Mouse (Mus musculus) bone marrow, adult 2 months (tissue): Measurements from ENCODE around the gene Myo3b. TPM values are rescaled to one million over a fixed set of nuclear protein-coding genes. Genes with fewer than 3 reads are reported as not detected.

Experiments used
- H3K27ac ChIP-seq: fragments of 200-500 bp; 2 replicates; pipeline ENCODE4 v1.5.1; 2012; ENCODE audit warnings: low read depth, mild to moderate bottlenecking, control low read depth, inconsistent platforms, low read length; ENCODE audit not compliant: control insufficient read depth, poor library complexity, insufficient read depth
- H3K4me1 ChIP-seq: fragments of 200-500 bp; 2 replicates; pipeline ENCODE4 v1.6.1; 2011; ENCODE audit warnings: low read length; ENCODE audit not compliant: control insufficient read depth, insufficient read depth
- H3K4me3 ChIP-seq: fragments of 200-500 bp; replicated peaks from 2 replicates; pipeline ENCODE3; 2011; ENCODE audit warnings: mild to moderate bottlenecking, low read depth, low read length, control low read depth; ENCODE audit not compliant: control insufficient read depth
- CTCF ChIP-seq: fragments of 200-500 bp; IDR thresholded peaks from 2 replicates; pipeline ENCODE4 v1.5.1; 2011; ENCODE audit warnings: low read length, control low read depth; ENCODE audit not compliant: control insufficient read depth, insufficient read depth
- POLR2A ChIP-seq: fragments of 200-500 bp; IDR thresholded peaks from 2 replicates; pipeline ENCODE4 v1.6.1; 2011; ENCODE audit warnings: low read depth, mild to moderate bottlenecking, control low read depth, low read length, borderline replicate concordance; ENCODE audit not compliant: control insufficient read depth
- WGBS: fragments of 180-500 bp; shearing (Covaris S2); methylation state at CpG from one replicate; pipeline ENCODE4 v1.1.7; 2018; 5-methylcytosine and 5-hydroxymethylcytosine counted together
- polyA plus RNA-seq: library from polyadenylated mRNA; stranded (reverse); fragments of >200 nt; gene quantifications from 2 replicates; pipeline ENCODE4 v1.2.4, GENCODE M21; 2011; ENCODE audit warnings: low replicate concordance; ENCODE audit not compliant: missing spikeins, insufficient read depth, insufficient read length

Myo3b gene
- polyA plus RNA-seq, 1 experiment: not detected

- Histone ChIP-seq H3K4me3 (no peak overlapping the region), H3K27ac (no peak overlapping the region), H3K4me1 (no peaks in the 10 kb centered on the region)
- TF ChIP-seq POLR2A: no peak
- no peak for TF ChIP-seq CTCF
- 86% methylated on average over 4 of the region's 4 CpGs for WGBS
Observed at GRCm38 (mm10) chr2:70137226-70137998, 98.5 kb downstream of the Myo3b start.

- TF ChIP-seq CTCF (no peak), POLR2A (no peak)
- no peaks in the 10 kb centered on the region for H3K4me1 ChIP-seq
- H3K4me3 ChIP-seq: no peak overlapping the region
- no peak overlapping the region for H3K27ac ChIP-seq
- WGBS: 89% methylated on average over 4 of the region's 4 CpGs
Observed at GRCm38 (mm10) chr2:70143543-70144188, 104.7 kb downstream of the Myo3b start.

- TF ChIP-seq POLR2A: no peak
- TF ChIP-seq CTCF: peak; percentile 31; the same call in 1 of the 2 replicates
- 51% methylated on average over 12 of the region's 12 CpGs for WGBS
- Histone ChIP-seq H3K27ac (no peak overlapping the region), H3K4me1 (no peaks in the 10 kb centered on the region), H3K4me3 (peak overlapping the region; percentile 26)
Observed at GRCm38 (mm10) chr2:70146993-70147581, 108.2 kb downstream of the Myo3b start.

GRCm38 (mm10) chr2:70148821-70149510, 110.0 kb downstream of the Myo3b start:
- TF ChIP-seq POLR2A (no peak), CTCF (no peak)
- H3K4me3 ChIP-seq: no peak overlapping the region
- 76% methylated on average over 13 of the region's 13 CpGs for WGBS
- H3K27ac ChIP-seq: no peak overlapping the region
- no peaks in the 10 kb centered on the region for H3K4me1 ChIP-seq

- TF ChIP-seq CTCF: no peak
- no peak for TF ChIP-seq POLR2A
- H3K4me3 ChIP-seq: no peak overlapping the region
- WGBS: 80% methylated on average over 6 of the region's 6 CpGs
- H3K27ac ChIP-seq: no peak overlapping the region
- H3K4me1 ChIP-seq: no peaks in the 10 kb centered on the region
Observed at GRCm38 (mm10) chr2:70150399-70151035, 111.6 kb downstream of the Myo3b start.

- 79% methylated on average over 3 of the region's 3 CpGs for WGBS
- TF ChIP-seq CTCF: no peak
- H3K4me1 ChIP-seq: no peaks in the 10 kb centered on the region
- no peak overlapping the region for H3K27ac ChIP-seq
- H3K4me3 ChIP-seq: no peak overlapping the region
Observed at GRCm38 (mm10) chr2:70151930-70152329, 113.0 kb downstream of the Myo3b start.

GRCm38 (mm10) chr2:70155226-70155836, 116.4 kb downstream of the Myo3b start:
- no peaks in the 10 kb centered on the region for H3K4me1 ChIP-seq
- WGBS: 67% methylated on average over 8 of the region's 8 CpGs
- TF ChIP-seq POLR2A (no peak), CTCF (no peak)
- no peak overlapping the region for H3K27ac ChIP-seq
- H3K4me3 ChIP-seq: no peak overlapping the region
